Mouse (Mus musculus) heart, embryonic 13.5 days (tissue): ENCODE results near the gene Rnaseh2c. TPM values are rescaled to one million over a fixed set of nuclear protein-coding genes. Genes with fewer than 3 reads are reported as not detected.

Experiments used
- ATAC-seq: fragments of 200-750 bp; cut with Nextera tagmentation; 2 replicates; pipeline ENCODE4 v1.8.0; 2017; ENCODE audit warnings: moderate TSS enrichment; ENCODE audit not compliant: insufficient number of reproducible peaks, low FRiP score, low TSS enrichment; ENCODE audit errors: extremely low read depth
- H3K27ac ChIP-seq: fragments of 300-500 bp; sonication (generic); replicated peaks from 2 replicates; pipeline ENCODE4 v1.5.1; 2015; ENCODE audit warnings: moderate library complexity, mild to moderate bottlenecking, inconsistent platforms
- H3K27me3 ChIP-seq: fragments of 300-500 bp; sonication (generic); replicated peaks from 2 replicates; pipeline ENCODE4 v1.6.1; 2015; ENCODE audit warnings: mild to moderate bottlenecking, inconsistent platforms
- H3K36me3 ChIP-seq: fragments of 300-500 bp; sonication (generic); 2 replicates; pipeline ENCODE4 v1.6.1; 2015; ENCODE audit warnings: mild to moderate bottlenecking, inconsistent platforms
- H3K4me1 ChIP-seq: fragments of 300-500 bp; sonication (generic); 2 replicates; pipeline ENCODE4 v1.6.1; 2015; ENCODE audit warnings: inconsistent platforms
- H3K4me2 ChIP-seq: fragments of 300-500 bp; sonication (generic); 2 replicates; pipeline ENCODE4 v1.6.1; 2015; ENCODE audit warnings: inconsistent platforms, mild to moderate bottlenecking, moderate library complexity
- H3K4me3 ChIP-seq: fragments of 300-500 bp; sonication (generic); 2 replicates; pipeline ENCODE4 v1.5.1; 2015; ENCODE audit warnings: moderate library complexity, mild to moderate bottlenecking, inconsistent platforms
- H3K9ac ChIP-seq: fragments of 300-500 bp; sonication (generic); 2 replicates; pipeline ENCODE4 v1.6.1; 2015; ENCODE audit warnings: inconsistent platforms, mild to moderate bottlenecking, moderate library complexity
- H3K9me3 ChIP-seq: fragments of 300-500 bp; sonication (generic); 2 replicates; pipeline ENCODE4 v1.6.1; 2016; ENCODE audit warnings: inconsistent platforms
- WGBS: fragments of 180-500 bp; shearing (Covaris S2); methylation state at CpG from one replicate; pipeline ENCODE4 v1.1.7; 2015; ENCODE audit warnings: mixed read lengths; 5-methylcytosine and 5-hydroxymethylcytosine counted together
- polyA plus RNA-seq: library from polyadenylated mRNA; unstranded; fragments of >200 nt; fragmentation: Nextera tagmentation; extraction: Ambion mirVana; gene quantifications from 2 replicates; pipeline ENCODE4 v1.2.1, GENCODE M21; 2015

Rnaseh2c gene
- polyA plus RNA-seq, 1 experiment from 2014 or later = 109 TPM

DNA sequence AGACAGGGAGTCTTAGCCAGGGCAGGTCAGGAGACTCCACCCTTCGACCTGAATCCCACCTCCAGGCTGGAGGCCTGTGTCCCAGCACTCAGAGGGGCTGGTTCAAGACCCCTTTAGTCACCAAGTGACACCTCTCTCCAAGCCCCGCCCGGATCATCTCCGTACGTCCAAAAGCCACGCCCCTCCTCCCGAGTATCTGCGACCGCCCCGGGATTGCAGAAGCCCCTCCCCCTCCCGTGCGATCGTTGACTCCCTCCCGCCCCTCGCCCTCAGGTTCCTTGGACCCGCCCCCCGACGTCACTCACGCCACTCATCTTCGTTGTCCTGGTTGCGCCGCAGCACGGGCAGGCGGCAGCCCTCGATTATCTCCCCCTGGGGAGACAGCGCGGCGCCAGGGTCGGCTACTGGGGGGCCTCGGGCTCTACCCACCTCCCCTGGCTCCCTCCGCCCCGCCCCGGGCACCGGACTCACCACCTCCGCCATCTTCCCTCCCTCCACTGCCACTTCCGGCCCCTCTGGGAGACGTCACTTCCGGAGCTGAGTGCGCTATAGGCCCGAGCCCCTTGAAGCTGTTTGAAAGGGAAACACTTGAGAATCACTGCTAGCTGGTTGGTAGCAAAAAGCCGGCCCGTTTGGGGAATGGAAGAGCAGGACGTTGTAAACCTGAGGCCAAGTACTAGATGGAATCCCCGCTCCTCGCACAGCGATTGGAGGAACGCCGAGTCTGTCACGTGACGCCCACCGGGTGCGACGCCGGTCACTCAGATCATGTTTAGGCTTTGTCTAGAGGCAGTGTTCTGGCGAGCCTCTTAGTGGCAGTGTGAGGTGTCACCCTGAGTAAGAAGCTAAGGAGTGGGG, 8.1 kb downstream of the Rnaseh2c start, which contains the start of gene Kat5:
TSS of gene Kat5 (minus strand) at position 691 of the 858 bp plus-strand sequence.
- WGBS = 2% methylated on average over 52 of the region's 55 CpGs
- Histone ChIP-seq H3K27ac (peak within 1 kb of the TSS; percentile 96), H3K9me3 (no peaks in the 10 kb centered on the region), H3K4me3 (peak within 1 kb of the TSS; percentile 71), H3K9ac (peak within 1 kb of the TSS; percentile 86), H3K4me2 (peak within 1 kb of the TSS; percentile 88), H3K4me1 (peaks cover 27% of the 10 kb centered on the region), H3K27me3 (peaks cover 4% of the 10 kb centered on the region; the same call in 1 of the 2 replicates), H3K36me3 (peaks cover 43% of the 10 kb centered on the region)
- peak; percentile 83 for ATAC-seq

DNA sequence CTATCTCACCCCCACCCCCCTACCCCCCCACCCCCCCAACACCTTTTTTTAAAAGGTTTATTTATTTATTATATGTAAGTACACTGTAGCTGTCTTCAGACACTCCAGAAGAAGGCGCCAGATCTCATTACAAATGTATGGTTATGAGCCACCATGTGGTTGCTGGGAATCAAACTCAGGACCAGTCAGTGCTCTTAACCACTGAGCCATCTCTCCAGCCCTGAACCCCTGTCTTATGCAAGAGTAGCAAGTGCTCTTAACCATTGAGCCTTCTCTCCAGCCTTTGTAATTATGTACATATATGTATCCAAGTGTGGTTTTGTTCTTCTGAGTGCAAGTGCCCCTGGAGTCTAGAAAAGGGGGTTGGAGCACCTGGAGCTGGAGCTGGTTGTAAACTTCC, 10.3 kb downstream of the Rnaseh2c start:
- Histone ChIP-seq H3K4me1 (peaks cover 22% of the 10 kb centered on the region), H3K36me3 (peaks cover 21% of the 10 kb centered on the region), H3K4me2 (no peak overlapping the region), H3K27ac (no peak overlapping the region), H3K27me3 (peaks cover 14% of the 10 kb centered on the region; the same call in 1 of the 2 replicates), H3K9ac (no peak overlapping the region), H3K4me3 (no peak overlapping the region), H3K9me3 (no peaks in the 10 kb centered on the region)
- ATAC-seq = no peak
- WGBS = 75% methylated on average over 1 of the region's 1 CpGs

GRCm38 (mm10) chr19:5612762-5613411, 11.2 kb downstream of the Rnaseh2c start:
- Histone ChIP-seq H3K27me3 (peaks cover 14% of the 10 kb centered on the region; the same call in 1 of the 2 replicates), H3K9me3 (no peaks in the 10 kb centered on the region), H3K4me3 (no peak overlapping the region), H3K27ac (no peak overlapping the region), H3K4me1 (peaks cover 22% of the 10 kb centered on the region), H3K36me3 (peaks cover 11% of the 10 kb centered on the region), H3K9ac (no peak overlapping the region), H3K4me2 (no peak overlapping the region)
- no peak for ATAC-seq
- WGBS = 59% methylated on average over 3 of the region's 3 CpGs

DNA sequence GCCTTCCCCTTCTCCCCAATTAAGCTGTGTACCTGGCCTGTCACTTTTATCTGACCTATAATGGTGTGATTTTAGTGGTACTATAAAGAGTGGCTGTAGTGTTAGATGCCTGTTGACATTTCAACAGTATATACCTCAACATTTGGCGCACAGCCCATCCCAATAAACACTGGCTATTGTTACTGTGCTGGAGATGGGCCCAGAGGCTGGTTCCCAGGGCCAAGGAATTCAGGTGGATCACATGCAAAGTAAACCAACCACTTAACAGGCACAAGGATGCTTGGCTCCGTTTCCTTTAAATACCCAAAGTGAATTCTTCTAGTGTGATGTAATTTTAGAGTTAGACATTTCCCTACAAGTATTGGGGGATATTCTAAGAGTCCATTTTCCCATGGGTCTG, 13.3 kb downstream of the Rnaseh2c start:
- WGBS = 60% methylated on average over 2 of the region's 2 CpGs
- H3K4me2 ChIP-seq = no peak overlapping the region
- peaks cover 7% of the 10 kb centered on the region for H3K4me1 ChIP-seq
- H3K4me3 ChIP-seq = no peak overlapping the region
- H3K27ac ChIP-seq = no peak overlapping the region
- peaks cover 14% of the 10 kb centered on the region; the same call in 1 of the 2 replicates for H3K27me3 ChIP-seq
- no peaks in the 10 kb centered on the region for H3K36me3 ChIP-seq
- ATAC-seq = no peak
- no peaks in the 10 kb centered on the region for H3K9me3 ChIP-seq
- H3K9ac ChIP-seq = no peak overlapping the region

DNA sequence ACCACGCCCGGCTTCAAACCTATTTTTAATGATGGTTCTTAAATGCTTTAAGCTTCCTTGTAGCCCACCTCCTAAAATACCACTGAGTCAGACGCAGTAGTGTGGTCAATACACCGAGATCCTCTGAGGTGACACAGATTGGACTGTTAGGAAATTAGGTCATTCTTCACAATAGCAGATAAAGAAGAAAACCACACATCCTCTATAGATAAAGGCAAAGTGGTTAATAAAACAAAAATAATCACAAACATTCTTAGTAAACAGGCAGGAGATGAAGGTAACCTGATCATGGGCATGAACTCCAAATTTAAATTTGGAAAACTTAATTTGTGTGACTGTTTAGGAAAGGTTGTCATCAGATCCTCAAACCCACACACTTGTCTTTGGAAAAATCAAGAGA, 18.3 kb downstream of the Rnaseh2c start:
- Histone ChIP-seq H3K27me3 (peaks cover 12% of the 10 kb centered on the region; the same call in 1 of the 2 replicates), H3K27ac (no peak overlapping the region), H3K4me1 (no peaks in the 10 kb centered on the region), H3K36me3 (no peaks in the 10 kb centered on the region), H3K4me3 (no peak overlapping the region), H3K4me2 (no peak overlapping the region), H3K9ac (no peak overlapping the region), H3K9me3 (no peaks in the 10 kb centered on the region)
- 59% methylated on average over 4 of the region's 4 CpGs for WGBS
- ATAC-seq = no peak

- Histone ChIP-seq H3K27ac (no peak overlapping the region), H3K27me3 (0 out of 2 replicates have a peak, but pooled peaks cover 4% of the 10 kb centered on the region), H3K4me3 (no peak overlapping the region), H3K4me2 (no peak overlapping the region), H3K36me3 (no peaks in the 10 kb centered on the region), H3K4me1 (no peaks in the 10 kb centered on the region), H3K9me3 (no peaks in the 10 kb centered on the region), H3K9ac (no peak overlapping the region)
- 52% methylated on average over 5 of the region's 5 CpGs for WGBS
- ATAC-seq = no peak
Observed at GRCm38 (mm10) chr19:5621884-5622283, 20.2 kb downstream of the Rnaseh2c start.

GRCm38 (mm10) chr19:5625311-5625710, 23.6 kb downstream of the Rnaseh2c start:
- H3K27ac ChIP-seq = no peak overlapping the region
- H3K9me3 ChIP-seq = no peaks in the 10 kb centered on the region
- no peak overlapping the region for H3K4me3 ChIP-seq
- H3K27me3 ChIP-seq = 0 out of 2 replicates have a peak, but pooled peaks cover 4% of the 10 kb centered on the region
- WGBS = 77% methylated on average over 8 of the region's 8 CpGs
- no peaks in the 10 kb centered on the region for H3K4me1 ChIP-seq
- no peaks in the 10 kb centered on the region for H3K36me3 ChIP-seq
- ATAC-seq = no peak
- no peak overlapping the region for H3K4me2 ChIP-seq
- H3K9ac ChIP-seq = no peak overlapping the region

DNA sequence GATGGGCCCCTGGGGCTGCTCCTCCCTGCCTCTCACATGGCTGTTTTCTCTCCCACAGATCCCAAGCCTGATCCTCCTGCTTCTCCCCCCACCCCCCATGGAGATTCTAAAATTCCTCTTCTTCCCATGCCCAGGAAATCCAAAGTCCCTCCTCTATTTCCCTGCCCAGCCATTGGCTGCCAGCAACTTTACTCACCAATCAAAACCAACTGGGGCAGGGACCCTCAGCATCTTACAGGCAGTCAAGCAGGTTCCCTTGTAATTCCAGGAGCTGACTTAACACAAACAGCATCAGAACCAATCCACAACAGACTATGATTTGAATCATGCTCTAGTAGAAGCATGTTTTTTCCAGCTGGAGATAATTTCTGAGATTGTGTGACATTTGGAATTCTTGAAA, 28.2 kb downstream of the Rnaseh2c start:
- H3K27ac ChIP-seq = no peak overlapping the region
- no peak overlapping the region for H3K4me2 ChIP-seq
- H3K4me3 ChIP-seq = no peak overlapping the region
- no peak for ATAC-seq
- no peak overlapping the region for H3K9ac ChIP-seq
- no peaks in the 10 kb centered on the region for H3K36me3 ChIP-seq
- no peaks in the 10 kb centered on the region for H3K4me1 ChIP-seq
- H3K9me3 ChIP-seq = no peaks in the 10 kb centered on the region
- H3K27me3 ChIP-seq = no peaks in the 10 kb centered on the region

DNA sequence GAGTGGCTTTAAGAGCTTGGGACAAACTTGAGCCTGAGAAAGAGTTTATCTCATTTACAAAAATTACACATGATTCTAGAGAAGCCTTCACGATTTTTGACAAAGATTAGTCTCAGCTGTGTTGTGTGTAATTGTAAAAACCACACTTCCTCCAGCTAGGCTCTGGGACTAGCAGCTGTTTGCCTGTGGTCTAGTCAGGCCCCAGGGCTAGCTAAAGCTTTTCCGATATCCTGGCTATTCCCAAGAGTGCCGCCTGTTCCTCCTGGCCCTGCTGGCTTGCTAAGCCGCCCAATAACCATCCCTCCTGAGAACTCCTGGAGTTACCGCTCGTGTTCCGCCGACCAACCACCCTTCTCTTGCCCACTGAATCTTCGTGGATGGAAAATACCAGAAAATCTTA, 30.4 kb downstream of the Rnaseh2c start:
- H3K4me1 ChIP-seq = peaks cover 11% of the 10 kb centered on the region
- H3K27me3 ChIP-seq = no peaks in the 10 kb centered on the region
- no peak overlapping the region for H3K9ac ChIP-seq
- WGBS = 67% methylated on average over 9 of the region's 9 CpGs
- H3K4me2 ChIP-seq = no peak overlapping the region
- H3K36me3 ChIP-seq = no peaks in the 10 kb centered on the region
- ATAC-seq = no peak
- no peak overlapping the region for H3K4me3 ChIP-seq
- H3K27ac ChIP-seq = no peak overlapping the region
- H3K9me3 ChIP-seq = no peaks in the 10 kb centered on the region

DNA sequence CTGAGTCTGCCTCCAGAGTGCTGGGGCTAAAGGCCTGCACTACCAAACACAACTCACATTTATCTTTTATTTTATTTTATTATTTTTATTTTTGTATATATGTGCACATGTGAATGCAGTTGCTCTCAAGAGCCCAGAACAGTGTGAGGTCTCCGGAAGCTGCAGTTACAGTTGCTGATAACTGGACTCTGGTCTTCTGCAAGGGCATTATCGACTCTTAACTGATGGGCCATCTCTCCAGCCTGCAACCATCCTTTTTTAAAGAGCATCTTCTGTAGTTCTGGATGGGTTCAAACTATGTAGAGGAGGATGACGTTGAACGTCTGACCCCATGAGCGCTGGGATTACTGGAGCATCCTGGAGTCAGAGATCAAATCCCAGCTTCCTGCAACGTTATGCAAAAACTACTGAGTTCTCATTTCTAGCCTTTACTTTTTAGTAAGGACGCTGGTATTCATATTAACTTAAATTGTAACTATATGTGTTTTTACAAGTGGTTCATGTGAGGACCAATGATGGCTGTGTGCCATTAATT, 34.4 kb downstream of the Rnaseh2c start:
- Histone ChIP-seq H3K27me3 (no peaks in the 10 kb centered on the region), H3K4me1 (peaks cover 43% of the 10 kb centered on the region), H3K9ac (peak overlapping the region; percentile 96), H3K4me3 (no peak overlapping the region), H3K4me2 (peak overlapping the region; percentile 82), H3K9me3 (no peaks in the 10 kb centered on the region), H3K27ac (peak overlapping the region; percentile 91; the same call in 1 of the 2 replicates), H3K36me3 (peaks cover 27% of the 10 kb centered on the region)
- WGBS = 69% methylated on average over 7 of the region's 7 CpGs
- ATAC-seq = no peak

- H3K27me3 ChIP-seq = no peaks in the 10 kb centered on the region
- peak overlapping the region; percentile 96 for H3K9ac ChIP-seq
- peak overlapping the region; percentile 85 for H3K4me3 ChIP-seq
- H3K4me1 ChIP-seq = peaks cover 44% of the 10 kb centered on the region
- H3K9me3 ChIP-seq = no peaks in the 10 kb centered on the region
- peak overlapping the region; percentile 91 for H3K27ac ChIP-seq
- 42% methylated on average over 12 of the region's 12 CpGs for WGBS
- H3K36me3 ChIP-seq = peaks cover 32% of the 10 kb centered on the region
- H3K4me2 ChIP-seq = peak overlapping the region; percentile 82
- ATAC-seq = no peak
Observed at GRCm38 (mm10) chr19:5636571-5637041, 34.9 kb downstream of the Rnaseh2c start.
